Mouse (Mus musculus) layer of hippocampus, adult 2 months (tissue): ENCODE measurements around the gene Atmin. TPM values are rescaled to one million over a fixed set of nuclear protein-coding genes. Genes with fewer than 3 reads are reported as not detected.
A peak's percentile ranks its signal among the peaks of the same experiment; 100 is the strongest.

Experiments
- DNase-seq, 2 experiments: peaks; one replicate each; pipeline ENCODE4 v3.0.0; 2022; ENCODE audit warnings: low spot score in 2 of 2
- H3K27ac ChIP-seq: fragments of 200-600 bp; 2 replicates; pipeline ENCODE4 v1.8.1; 2022
- H3K4me3 ChIP-seq: fragments of 200-600 bp; 2 replicates; pipeline ENCODE4 v1.8.1; 2022; ENCODE audit warnings: mild to moderate bottlenecking
- CTCF ChIP-seq: fragments of 200-600 bp; conservative IDR thresholded peaks from 2 replicates; pipeline ENCODE4 v1.8.1; 2022; ENCODE audit warnings: antibody characterized with exemption, mild to moderate bottlenecking, moderate library complexity
- long read RNA-seq, 2 experiments: library from polyadenylated mRNA; stranded (forward); transcript quantifications; one replicate each; pipeline ENCODE4 v2.0.0; 2021; ENCODE audit warnings: borderline mapping rate in 2 of 2
- total RNA-seq, 2 experiments: library from RNA; stranded (reverse); gene quantifications; 2 replicates each; pipeline ENCODE4 v1.2.3; 2021

The Atmin gene
- total RNA-seq, result 10 to 100 TPM; 41.6 to 42.2 TPM
- long read RNA-seq, experiment 1, full-length matches to known transcripts, result 24 of 33 reads
- long read RNA-seq, experiment 1, partial matches to known transcripts, result 1 of 33 reads
- long read RNA-seq, experiment 1, other reads (novel, unspliced or antisense), result 8 of 33 reads
- long read RNA-seq, experiment 2, full-length matches to known transcripts, result 39 of 63 reads
- long read RNA-seq, experiment 2, partial matches to known transcripts, result 23 of 63 reads
- long read RNA-seq, experiment 2, other reads (novel, unspliced or antisense), result 1 of 63 reads

DNA sequence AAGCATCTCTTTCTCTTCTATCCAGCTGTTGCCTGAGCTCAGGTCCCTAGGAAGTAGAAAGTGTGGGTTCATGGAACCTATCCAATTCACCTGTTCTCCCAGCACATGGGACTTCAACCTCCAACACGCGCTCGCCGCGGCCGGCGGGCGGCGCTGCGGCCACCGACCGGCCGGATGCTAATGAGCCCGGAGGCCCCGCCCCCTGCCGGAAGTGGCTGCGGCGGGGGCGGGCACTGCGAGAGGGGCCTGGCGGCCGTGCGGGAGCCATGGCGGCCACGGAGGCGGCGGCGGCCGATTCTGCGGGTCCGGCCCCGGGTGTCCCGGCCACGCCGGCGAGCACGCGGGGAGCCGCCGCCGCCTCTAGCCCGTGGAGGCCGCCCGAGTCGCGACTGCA is at the start of gene Atmin:
Gene Atmin (plus strand): TSS at position 233 of the 394 bp plus-strand sequence.
- Histone ChIP-seq H3K27ac (peak within 1 kb of the TSS; percentile 91), H3K4me3 (peak within 1 kb of the TSS; percentile 71)
- peak; percentile 75 to 81 for DNase-seq
- peak; percentile 81 for TF ChIP-seq CTCF

DNA sequence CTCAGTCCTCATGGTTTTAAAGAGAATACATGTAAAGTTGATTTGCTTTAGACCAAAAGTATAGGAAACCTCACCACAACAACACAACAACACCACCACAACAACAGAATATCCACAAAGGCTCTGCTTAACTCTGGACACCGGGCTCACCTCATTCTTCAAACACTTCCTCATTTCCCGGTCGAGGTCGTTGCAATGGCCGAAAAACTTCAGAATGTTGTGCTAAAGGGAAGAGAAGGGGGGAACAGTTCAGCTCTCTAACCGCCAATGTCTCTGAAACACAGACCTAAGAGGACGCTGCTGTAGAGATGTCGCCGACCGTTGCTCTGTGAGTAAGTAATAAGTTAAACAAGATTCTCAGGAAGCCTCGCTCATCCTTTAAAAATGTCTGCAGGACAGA is 49.3 kb upstream of the Atmin start:
- H3K27ac ChIP-seq, result no peak overlapping the region
- TF ChIP-seq CTCF, result no peak

DNA sequence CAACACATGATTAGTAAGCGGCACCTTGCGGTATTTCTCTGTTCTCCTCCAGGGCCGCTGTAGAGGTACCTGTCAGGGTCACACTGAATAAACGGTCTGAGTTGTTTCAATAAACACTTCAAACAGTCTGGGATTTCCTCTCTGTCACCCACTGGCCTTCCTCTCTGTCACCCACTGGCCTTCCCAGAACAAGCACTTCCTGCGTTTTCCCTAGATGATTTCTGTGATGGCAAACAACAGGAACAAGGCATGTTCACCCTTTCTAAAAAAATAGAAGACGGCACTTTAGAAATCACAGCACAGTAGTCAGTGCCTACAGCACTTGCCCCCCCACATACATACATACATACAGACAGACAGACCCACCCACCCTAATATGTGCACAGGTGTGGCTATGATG is 47.7 kb upstream of the Atmin start:
- no peak for TF ChIP-seq CTCF
- Histone ChIP-seq H3K27ac (no peak overlapping the region), H3K4me3 (no peak overlapping the region)
- no peak for DNase-seq

More for the DNA sequence above, 49.3 kb upstream of the Atmin start:
- DNase-seq, result no peak
- no peak overlapping the region for H3K4me3 ChIP-seq

DNA sequence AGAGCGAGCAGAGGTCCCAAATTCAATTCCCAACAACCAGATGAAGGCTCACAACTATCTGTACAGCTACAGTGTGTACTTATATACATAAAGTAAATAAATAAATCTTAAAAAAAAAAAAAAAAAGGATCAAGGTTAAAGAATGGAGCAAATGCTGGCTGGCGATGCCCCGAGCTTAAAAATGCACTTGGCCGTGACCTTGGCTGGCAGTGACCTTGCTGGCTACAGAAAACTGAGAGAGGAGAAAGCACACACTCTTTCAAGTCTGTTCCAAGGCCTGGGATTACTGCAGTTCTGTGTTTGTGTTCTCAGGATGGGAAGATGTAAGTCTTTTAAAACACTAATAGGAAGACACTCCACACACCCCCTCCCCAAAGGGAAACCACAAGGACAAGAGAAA is 38.5 kb upstream of the Atmin start:
- DNase-seq, result no peak

DNA sequence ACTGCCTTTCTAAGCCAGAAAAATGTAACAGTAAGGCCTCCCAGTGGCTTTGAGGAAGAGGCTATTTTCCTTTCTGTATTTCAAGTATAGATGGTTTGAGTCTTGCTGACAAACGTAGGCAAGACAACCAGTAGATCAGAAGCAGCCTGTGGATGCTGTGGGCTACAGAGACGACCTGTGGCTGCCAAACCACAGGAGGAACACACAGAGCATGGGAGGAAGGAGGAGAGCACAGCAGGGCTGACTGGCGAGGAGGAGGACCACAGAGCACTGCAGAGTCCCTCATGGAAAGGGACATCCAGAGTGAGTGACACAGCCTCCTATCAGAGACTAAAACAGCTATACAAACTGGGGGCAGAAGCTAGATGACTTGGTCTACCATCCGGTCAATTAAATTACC is 37.9 kb upstream of the Atmin start:
- no peak for DNase-seq
- TF ChIP-seq CTCF, result no peak
- no peak overlapping the region for H3K27ac ChIP-seq
- no peak overlapping the region for H3K4me3 ChIP-seq

More for the DNA sequence above, 38.5 kb upstream of the Atmin start:
- H3K4me3 ChIP-seq, result no peak overlapping the region
- H3K27ac ChIP-seq, result no peak overlapping the region
- TF ChIP-seq CTCF, result no peak

DNA sequence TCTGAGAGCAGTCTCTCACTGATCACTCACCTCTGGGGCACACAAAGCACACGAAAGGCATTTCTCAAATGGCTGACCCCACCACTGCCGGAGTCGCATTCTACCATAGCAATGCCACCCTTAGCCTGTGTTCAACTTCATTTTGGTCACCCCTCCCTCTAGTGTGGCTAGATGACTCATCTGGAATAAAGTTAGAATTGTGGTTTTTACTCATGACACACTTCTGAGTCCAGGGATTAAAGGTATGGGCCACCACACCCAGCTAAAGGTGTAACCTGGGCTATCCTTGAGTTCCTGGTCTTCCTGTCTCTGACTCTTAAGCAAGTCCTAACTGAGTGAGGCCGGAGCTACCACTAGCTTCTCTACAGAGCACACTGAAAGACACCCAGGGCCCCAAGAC is 37.4 kb upstream of the Atmin start:
- DNase-seq, result no peak
- Histone ChIP-seq H3K4me3 (no peak overlapping the region), H3K27ac (no peak overlapping the region)
- TF ChIP-seq CTCF, result no peak

DNA sequence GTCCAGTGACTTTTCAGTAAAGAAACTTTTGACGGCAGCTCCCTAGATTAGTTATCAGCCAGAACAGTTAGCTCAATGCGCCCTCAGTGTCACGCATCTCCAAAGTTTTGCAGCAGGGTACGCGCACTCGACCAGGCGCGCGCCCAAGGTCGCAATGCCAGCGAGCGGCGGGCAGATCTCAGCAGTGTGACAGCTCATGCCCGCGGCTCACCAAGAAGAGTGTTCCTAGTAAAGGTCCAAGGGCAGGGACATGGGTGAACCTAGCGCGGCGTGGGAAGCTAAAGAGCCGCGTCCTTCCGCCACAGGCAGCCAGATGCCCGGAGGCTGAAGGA is 22.2 kb upstream of the Atmin start:
- no peak for TF ChIP-seq CTCF
- H3K27ac ChIP-seq, result peak overlapping the region; percentile 99
- peak overlapping the region; percentile 74 for H3K4me3 ChIP-seq
- no peak for DNase-seq

DNA sequence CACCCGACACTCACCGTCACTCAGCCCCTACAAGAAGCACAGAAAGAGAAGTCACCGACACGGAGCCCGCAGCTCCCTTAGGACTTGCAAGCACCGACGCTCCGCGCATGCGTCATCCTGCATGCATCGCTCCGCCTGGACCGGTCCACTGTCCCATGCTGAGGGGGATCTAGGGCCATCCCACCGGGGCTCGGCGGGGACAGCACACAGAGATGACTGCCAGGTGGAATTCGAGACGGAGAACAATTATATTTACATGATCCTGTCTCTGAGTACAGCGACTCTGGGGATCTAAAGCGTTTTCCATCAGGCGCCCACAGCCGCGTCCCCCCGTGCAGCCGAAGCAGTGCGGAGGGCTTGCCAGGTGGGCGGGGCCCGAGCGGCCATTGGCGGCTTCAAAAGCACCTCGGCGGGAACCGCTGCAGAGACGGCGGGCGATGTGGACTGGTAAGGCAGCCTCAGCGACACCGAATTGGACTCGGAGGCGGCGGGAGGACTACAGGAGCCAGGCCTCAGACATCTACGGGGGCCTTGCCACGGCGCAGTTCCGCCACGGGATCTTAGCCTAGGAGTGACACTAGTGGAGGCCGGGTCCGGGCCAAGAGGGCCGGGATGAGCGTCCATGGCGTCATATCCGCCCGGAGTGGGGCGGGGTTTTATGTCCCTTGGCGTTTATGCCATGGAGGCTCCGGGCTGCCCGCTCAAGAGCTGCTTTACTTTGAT is 21.7 kb upstream of the Atmin start, which contains the start of the genes Cmc2 and Cenpn:
Gene Cmc2 (minus strand): TSS at position 119 of the 723 bp plus-strand sequence.
Gene Cenpn (plus strand): TSS at position 394 of the 723 bp plus-strand sequence.
- peak; percentile 83 to 87 for DNase-seq
- Histone ChIP-seq H3K4me3 (peak within 1 kb of the TSS; percentile 74), H3K27ac (peak within 1 kb of the TSS; percentile 99)
- no peak; the same call in 1 of the 2 replicates for TF ChIP-seq CTCF

DNA sequence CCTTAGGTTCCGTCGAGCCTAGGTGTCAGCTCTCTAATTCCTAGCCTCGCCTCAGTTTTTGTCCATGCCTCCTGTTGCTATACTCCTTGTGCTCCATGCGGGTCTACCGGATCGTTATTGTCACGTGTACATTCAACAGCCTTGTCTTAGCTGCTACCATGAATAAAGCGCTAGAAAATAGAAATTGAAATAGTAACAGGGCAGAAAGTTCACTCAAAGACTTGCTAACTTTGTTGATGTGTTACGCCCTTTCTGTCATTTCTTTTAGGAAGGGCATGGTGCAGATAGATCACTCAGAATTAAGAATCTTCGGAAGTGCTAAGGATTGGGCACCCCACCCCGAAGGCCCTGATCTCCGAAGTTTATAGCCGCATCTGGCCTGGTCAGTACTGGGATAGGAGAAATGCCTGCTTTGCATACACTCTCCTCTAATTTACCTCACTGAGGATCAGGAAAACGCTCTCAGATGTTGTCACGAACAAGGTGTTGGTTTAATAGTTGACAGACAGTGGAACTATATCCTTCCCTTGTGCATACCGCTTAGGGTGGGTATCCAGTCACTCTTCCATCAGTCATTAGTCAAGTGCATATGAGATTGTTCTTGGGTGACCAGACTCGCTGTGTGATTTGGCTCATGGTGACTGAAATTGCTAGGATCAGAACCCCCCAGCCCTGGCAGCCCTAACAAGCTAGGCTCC is 21.0 kb upstream of the Atmin start:
- no peak for TF ChIP-seq CTCF
- peak overlapping the region; percentile 74 for H3K4me3 ChIP-seq
- DNase-seq, result no peak
- peak overlapping the region; percentile 99 for H3K27ac ChIP-seq

DNA sequence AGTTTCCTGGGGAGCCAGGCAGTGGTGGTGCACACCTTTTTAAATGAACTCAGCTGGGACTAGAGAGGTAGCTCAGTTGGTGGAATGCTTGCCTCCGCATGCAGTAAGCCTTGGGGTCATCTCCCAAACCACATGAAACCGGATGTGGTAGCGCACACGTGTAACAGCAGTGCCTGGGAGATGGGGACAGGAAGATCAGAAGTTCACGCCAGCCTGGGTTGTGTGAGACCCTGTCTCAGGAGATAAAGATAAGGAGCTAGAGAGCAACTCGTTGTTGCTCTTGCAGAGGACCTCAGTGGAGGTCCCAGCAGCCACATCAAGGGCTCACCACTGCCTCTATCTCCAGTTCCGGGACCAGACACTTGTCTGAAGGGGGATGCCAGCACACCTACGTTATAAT is 19.7 kb upstream of the Atmin start:
- TF ChIP-seq CTCF, result no peak
- H3K4me3 ChIP-seq, result no peak overlapping the region
- DNase-seq, result no peak
- no peak overlapping the region for H3K27ac ChIP-seq

DNA sequence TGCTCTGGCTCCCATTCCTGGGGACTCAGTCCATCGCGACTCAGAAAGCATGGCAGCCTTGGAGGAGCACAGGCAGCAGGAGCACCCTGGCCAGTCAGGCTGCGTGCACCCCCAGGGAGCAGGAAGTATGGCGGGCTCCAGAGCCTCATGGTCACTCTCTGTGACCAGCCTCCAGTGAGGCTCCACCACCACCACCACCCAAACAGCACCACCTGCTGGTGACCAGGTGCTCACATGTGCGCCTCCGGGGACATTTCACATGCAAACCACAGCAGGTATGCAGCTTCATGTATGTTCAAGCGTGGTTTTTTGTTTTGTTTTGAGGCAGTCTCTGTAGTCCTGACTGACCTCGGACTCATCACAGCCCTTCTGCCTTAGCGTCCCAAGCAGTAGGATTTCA is 15.3 kb upstream of the Atmin start:
- Histone ChIP-seq H3K27ac (no peak overlapping the region), H3K4me3 (no peak overlapping the region)
- TF ChIP-seq CTCF, result peak; percentile 66
- no peak for DNase-seq

DNA sequence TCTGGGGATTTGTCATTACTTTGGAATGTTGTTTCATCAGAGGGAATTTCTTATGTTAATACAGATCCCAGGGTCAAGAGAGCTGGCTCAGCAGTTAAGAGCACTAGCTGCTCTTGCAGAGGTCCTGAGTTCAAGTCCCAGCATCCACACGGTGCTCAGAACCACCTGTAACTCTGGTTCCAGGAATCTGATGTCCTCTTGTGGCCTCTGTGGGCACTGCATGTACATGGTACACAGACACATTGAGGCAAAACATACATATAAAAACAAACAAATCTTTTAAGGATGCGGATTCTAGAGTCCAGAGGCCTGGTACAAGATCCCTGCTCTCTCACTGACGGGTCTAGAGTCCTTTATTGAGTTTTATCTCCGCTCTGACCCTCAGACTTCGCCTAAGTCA is 14.6 kb upstream of the Atmin start:
- TF ChIP-seq CTCF, result peak; percentile 54
- Histone ChIP-seq H3K27ac (no peak overlapping the region), H3K4me3 (no peak overlapping the region)
- DNase-seq, result no peak

DNA sequence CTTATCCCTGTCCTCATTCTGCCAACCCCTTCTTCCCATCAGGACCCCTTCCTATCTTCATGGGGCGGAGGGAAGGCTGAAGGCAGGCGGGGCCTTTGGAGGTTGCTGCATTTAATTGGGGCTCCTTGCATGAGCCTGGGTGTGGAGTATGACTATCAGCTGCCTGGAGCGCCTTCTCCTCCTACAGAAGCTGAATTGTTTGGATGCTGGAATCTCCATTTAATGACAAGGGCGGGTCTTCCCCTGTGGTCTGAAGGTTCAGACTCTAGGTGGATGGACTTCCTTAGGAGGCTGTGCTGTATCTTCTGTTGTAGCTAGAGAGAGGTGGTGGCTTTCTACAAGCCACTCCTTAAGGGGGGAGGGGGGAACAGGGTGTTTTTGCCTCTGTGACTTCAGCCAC is 8.2 kb upstream of the Atmin start:
- no peak overlapping the region for H3K4me3 ChIP-seq

More for the DNA sequence above, 8.2 kb upstream of the Atmin start:
- DNase-seq, result no peak
- H3K27ac ChIP-seq, result no peak overlapping the region
- TF ChIP-seq CTCF, result no peak
